Mouse (Mus musculus) embryonic facial prominence, embryonic 13.5 days (tissue): ENCODE measurements around the gene Tnnt1. TPM values are rescaled to one million over a fixed set of nuclear protein-coding genes. Genes with fewer than 3 reads are reported as not detected.
A peak's percentile ranks its signal among the peaks of the same experiment; 100 is the strongest.

Source experiments
- ATAC-seq: fragments of 200-750 bp; cut with Nextera tagmentation; 2 replicates; pipeline ENCODE4 v1.8.0; 2017; ENCODE audit warnings: low read depth; ENCODE audit not compliant: insufficient number of reproducible peaks, insufficient read depth, low FRiP score, low TSS enrichment
- H3K27ac ChIP-seq: fragments of 300-500 bp; sonication (generic); 2 replicates; pipeline ENCODE4 v1.5.1; 2015; ENCODE audit warnings: moderate library complexity, mild to moderate bottlenecking, inconsistent platforms
- H3K27me3 ChIP-seq: fragments of 300-500 bp; sonication (generic); 2 replicates; pipeline ENCODE4 v1.6.1; 2015; ENCODE audit warnings: mild to moderate bottlenecking, inconsistent platforms
- H3K36me3 ChIP-seq: fragments of 300-500 bp; sonication (generic); 2 replicates; pipeline ENCODE4 v1.6.1; 2015; ENCODE audit warnings: mild to moderate bottlenecking, inconsistent platforms
- H3K4me1 ChIP-seq: fragments of 300-500 bp; sonication (generic); 2 replicates; pipeline ENCODE4 v1.6.1; 2015; ENCODE audit warnings: inconsistent platforms
- H3K4me2 ChIP-seq: fragments of 300-500 bp; sonication (generic); 2 replicates; pipeline ENCODE4 v1.6.1; 2015; ENCODE audit warnings: moderate library complexity, mild to moderate bottlenecking, inconsistent platforms
- H3K4me3 ChIP-seq: fragments of 300-500 bp; sonication (generic); 2 replicates; pipeline ENCODE4 v1.5.1; 2015; ENCODE audit warnings: mild to moderate bottlenecking, inconsistent platforms
- H3K9ac ChIP-seq: fragments of 300-500 bp; sonication (generic); 2 replicates; pipeline ENCODE4 v1.6.1; 2015; ENCODE audit warnings: mild to moderate bottlenecking, inconsistent platforms
- H3K9me3 ChIP-seq: fragments of 300-500 bp; sonication (generic); 2 replicates; pipeline ENCODE4 v1.6.1; 2016; ENCODE audit warnings: inconsistent platforms
- WGBS: fragments of 180-500 bp; shearing (Covaris S2); methylation state at CpG from one replicate; pipeline ENCODE4 v1.1.7; 2015; ENCODE audit warnings: mixed read lengths; 5-methylcytosine and 5-hydroxymethylcytosine counted together
- polyA plus RNA-seq: library from polyadenylated mRNA; unstranded; fragments of >200 nt; fragmentation: Nextera tagmentation; extraction: Ambion mirVana; gene quantifications from 2 replicates; pipeline ENCODE4 v1.2.1, GENCODE M21; 2015

Gene Tnnt1
- polyA plus RNA-seq, 1 experiment from 2014 or later: 63.3 TPM

DNA sequence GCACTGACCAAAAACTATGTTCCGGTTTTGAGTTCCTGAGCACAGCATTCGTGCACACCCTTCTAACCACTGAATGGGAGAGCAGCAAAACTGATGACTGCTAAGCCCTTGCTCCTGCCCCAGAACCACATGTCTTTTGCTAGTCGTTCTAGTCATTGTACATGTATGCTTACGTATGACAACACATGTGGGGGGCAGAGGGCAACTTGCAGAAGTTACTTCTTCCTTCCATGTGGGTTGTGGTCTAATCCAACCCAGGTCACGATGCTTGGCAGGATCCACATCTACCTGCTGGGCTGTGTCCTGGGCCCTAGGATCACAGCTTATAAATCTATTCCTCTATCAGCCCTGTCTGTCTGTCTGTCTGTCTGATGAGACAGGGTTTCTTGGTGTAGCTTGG lies 12.3 kb downstream of the Tnnt1 start:
- Histone ChIP-seq H3K4me3 (no peak overlapping the region), H3K4me2 (no peak overlapping the region), H3K36me3 (no peaks in the 10 kb centered on the region; the same call in 1 of the 2 replicates), H3K27me3 (no peaks in the 10 kb centered on the region), H3K4me1 (peaks cover 24% of the 10 kb centered on the region), H3K9me3 (no peaks in the 10 kb centered on the region), H3K27ac (no peak overlapping the region), H3K9ac (no peak overlapping the region)
- WGBS: 82% methylated on average over 5 of the region's 5 CpGs
- no peak for ATAC-seq

DNA sequence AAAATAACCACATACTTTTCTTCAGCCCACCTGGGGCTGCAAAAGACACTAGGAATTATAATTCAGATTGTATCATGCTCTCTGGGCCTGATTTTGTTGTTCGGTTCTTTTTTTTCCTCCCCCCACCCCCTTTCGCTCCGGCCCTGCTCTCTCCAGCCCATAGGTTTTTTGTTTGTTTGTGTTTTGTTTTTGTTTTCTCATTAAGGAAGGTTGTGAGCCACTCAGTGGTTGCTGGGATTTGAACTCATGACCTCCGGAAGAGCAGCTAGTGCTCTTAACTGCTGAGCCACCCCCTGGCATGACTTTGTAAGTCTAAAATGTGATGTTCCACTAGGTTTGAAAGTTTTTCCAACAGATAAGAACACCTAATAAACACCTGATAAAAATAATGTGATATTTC lies 13.1 kb downstream of the Tnnt1 start:
- ATAC-seq: no peak
- Histone ChIP-seq H3K9ac (no peak overlapping the region), H3K9me3 (no peaks in the 10 kb centered on the region), H3K27me3 (no peaks in the 10 kb centered on the region), H3K27ac (no peak overlapping the region), H3K4me3 (no peak overlapping the region), H3K4me1 (peaks cover 31% of the 10 kb centered on the region), H3K4me2 (no peak overlapping the region), H3K36me3 (no peaks in the 10 kb centered on the region; the same call in 1 of the 2 replicates)
- 81% methylated on average over 4 of the region's 4 CpGs for WGBS

DNA sequence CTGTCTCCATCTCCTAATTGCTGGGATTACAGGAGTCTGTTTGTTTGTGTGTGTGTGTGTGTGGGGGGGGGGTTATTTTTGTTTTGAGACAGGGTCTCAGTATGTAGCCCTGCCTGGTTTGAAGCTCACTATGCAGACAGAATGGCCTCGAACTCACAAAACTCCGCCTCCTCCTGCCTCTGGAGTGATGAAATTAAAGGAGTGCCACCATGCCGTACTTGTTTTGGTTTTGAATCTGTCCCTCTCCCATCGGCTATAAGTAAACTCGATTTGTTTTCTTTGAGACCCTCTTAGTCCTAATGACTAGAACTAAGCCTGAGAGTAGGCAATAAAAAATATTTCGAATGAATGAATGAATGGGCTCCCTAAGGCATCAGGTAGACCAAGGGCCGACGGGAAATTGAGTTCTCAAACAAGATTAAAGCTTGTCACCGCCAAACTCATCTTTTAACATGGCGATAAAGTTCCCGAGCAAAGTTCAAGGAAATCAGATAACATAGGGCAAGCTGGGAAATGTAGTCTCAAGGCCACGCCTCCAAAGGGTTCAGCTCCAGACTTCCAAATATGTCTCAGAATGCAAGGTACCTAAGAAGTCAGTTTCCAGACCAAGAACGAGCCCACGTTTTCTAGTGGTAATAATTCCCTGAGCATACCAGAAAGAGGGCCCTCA lies 13.6 kb downstream of the Tnnt1 start:
- Histone ChIP-seq H3K9me3 (no peaks in the 10 kb centered on the region), H3K4me1 (peaks cover 35% of the 10 kb centered on the region), H3K27me3 (no peaks in the 10 kb centered on the region), H3K27ac (peak overlapping the region; percentile 91), H3K4me3 (peak overlapping the region; percentile 88), H3K36me3 (peaks cover under 1% of the 10 kb centered on the region; the same call in 1 of the 2 replicates), H3K9ac (peak overlapping the region; percentile 95; the same call in 1 of the 2 replicates), H3K4me2 (peak overlapping the region; percentile 86)
- ATAC-seq: no peak
- WGBS: 9% methylated on average over 14 of the region's 14 CpGs

DNA sequence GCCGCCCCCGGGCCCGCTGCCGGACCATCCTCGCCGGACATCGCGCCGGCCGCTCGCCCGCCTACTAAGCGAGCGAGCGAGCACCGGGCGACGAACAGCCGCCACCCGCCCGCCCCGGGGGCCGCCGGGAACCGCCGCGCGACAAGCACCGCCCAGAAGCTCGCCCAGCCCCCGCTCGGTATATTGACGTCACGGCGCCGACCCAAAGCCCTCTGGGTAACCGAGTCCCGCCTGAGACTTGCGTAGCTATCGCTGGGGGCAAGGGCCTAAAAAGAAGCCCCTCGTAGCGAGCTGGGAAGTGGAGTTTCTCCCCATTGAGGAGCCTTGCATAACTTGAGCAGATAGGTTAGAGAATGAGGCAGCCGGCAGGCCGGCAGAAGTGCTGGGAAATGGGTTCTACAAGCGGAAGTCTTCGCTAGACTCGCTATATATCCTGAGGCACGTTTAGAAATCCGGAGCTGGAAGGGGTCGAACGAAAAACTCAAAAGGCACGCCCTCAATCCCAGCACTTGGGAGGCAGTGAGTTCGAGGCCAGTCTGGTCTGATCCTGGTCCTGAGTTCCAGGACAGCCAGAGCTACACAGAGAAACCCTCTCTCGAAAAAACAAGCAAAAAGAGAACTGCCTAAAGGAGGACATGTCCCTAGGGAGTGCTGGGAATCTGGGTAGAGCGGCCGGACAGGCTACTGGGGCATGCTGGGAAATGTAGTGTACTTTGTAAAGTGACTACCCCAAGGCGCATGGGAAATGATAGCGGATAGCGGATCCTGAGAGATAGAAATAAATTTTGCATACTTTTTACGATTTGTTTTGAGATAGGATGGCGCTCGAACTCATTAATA lies 14.4 kb downstream of the Tnnt1 start, which contains the start of gene Ppp1r12c:
Ppp1r12c (minus strand) TSS at position 123 of the 840 bp plus-strand sequence.
- H3K4me2 ChIP-seq: peak within 1 kb of the TSS; percentile 86
- H3K27me3 ChIP-seq: no peaks in the 10 kb centered on the region
- peak within 1 kb of the TSS; percentile 95 for H3K9ac ChIP-seq
- ATAC-seq: peak; percentile 88
- no peaks in the 10 kb centered on the region for H3K9me3 ChIP-seq
- H3K27ac ChIP-seq: peak within 1 kb of the TSS; percentile 91
- H3K4me1 ChIP-seq: peaks cover 35% of the 10 kb centered on the region
- peaks cover 8% of the 10 kb centered on the region for H3K36me3 ChIP-seq
- under 1% methylated on average over 62 of the region's 62 CpGs for WGBS
- H3K4me3 ChIP-seq: peak within 1 kb of the TSS; percentile 88

DNA sequence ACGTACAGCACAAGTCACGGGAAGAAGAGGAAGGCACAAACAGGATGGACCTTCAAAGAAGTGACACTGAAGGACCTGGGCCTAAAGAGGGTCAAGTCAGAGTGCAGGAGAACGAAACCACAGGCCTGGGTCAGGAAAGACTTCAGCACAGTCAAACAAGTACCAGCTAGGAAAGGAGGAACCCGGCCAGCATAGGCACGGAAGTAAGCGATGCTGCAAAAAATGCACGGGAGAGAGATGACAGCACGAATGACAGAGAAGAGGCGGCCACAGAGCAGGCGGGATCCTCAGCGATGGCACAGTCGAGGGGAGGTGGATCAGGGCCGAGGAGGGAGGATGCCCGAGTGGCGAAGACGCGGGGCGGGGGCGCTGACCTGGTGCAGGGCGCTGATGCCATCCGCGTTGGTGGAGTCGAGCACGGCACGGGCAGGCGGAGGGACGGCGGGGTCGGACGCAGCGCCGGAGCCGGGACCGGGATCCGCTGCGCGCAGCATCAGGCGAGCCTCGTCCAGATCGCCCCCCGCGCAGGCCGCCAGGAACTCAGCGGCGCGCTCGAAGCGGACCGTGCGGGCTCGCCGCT lies 15.2 kb downstream of the Tnnt1 start:
- H3K4me3 ChIP-seq: peak overlapping the region; percentile 88
- H3K4me2 ChIP-seq: peak overlapping the region; percentile 86
- peaks cover 35% of the 10 kb centered on the region for H3K4me1 ChIP-seq
- H3K9ac ChIP-seq: peak overlapping the region; percentile 95
- peak; percentile 56 for ATAC-seq
- WGBS: under 1% methylated on average over 47 of the region's 52 CpGs
- H3K36me3 ChIP-seq: peaks cover 16% of the 10 kb centered on the region
- peak overlapping the region; percentile 91 for H3K27ac ChIP-seq
- H3K9me3 ChIP-seq: no peaks in the 10 kb centered on the region
- no peaks in the 10 kb centered on the region for H3K27me3 ChIP-seq

DNA sequence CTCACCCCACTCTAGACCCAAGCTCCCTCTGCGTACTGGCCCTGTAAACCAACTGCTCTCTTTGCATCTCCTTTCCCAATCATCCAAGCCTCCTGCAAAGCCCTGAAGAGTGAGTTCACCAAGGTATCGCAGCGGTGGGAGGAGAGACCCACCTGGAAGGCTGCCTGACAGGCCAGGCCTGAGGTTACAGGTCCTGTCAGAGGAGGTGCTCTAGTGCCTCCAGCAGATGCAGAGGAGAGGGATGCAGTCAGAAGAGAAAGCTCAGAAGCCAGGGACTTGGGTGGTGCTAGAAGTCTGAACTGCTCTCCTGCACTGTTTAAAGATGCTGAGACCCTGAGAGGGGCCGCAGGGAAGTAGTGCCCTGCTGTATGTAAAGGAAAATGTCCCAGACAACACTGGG lies 17.1 kb downstream of the Tnnt1 start:
- WGBS: 86% methylated on average over 4 of the region's 4 CpGs
- no peak for ATAC-seq
- H3K36me3 ChIP-seq: peaks cover 31% of the 10 kb centered on the region
- no peaks in the 10 kb centered on the region for H3K27me3 ChIP-seq
- no peaks in the 10 kb centered on the region for H3K9me3 ChIP-seq
- H3K4me3 ChIP-seq: no peak overlapping the region
- H3K4me1 ChIP-seq: peaks cover 35% of the 10 kb centered on the region
- H3K27ac ChIP-seq: no peak overlapping the region
- H3K9ac ChIP-seq: peak overlapping the region; percentile 95
- peak overlapping the region; percentile 86; the same call in 1 of the 2 replicates for H3K4me2 ChIP-seq

DNA sequence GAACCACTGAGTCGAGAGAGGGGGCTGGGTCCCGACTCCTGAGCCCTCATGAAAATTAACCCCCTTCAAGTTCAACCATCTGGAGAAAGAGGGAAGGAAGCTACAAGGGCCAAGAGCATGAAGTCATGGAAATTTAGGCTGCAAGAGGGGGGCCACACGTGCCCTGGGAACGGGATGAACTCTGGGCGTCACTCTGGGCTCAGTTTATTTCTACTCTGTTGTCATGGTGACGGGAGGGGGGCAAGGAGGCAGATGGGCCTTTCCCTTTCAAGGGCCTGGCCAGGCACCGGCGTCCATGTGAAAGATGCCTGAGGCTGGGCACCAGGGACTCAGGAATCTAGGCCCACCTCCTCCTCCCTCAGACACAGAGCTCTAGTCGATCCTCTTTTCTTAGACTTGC lies 17.9 kb downstream of the Tnnt1 start:
- no peaks in the 10 kb centered on the region for H3K9me3 ChIP-seq
- no peak overlapping the region for H3K4me3 ChIP-seq
- peak overlapping the region; percentile 95; the same call in 1 of the 2 replicates for H3K9ac ChIP-seq
- no peak overlapping the region for H3K27ac ChIP-seq
- H3K4me1 ChIP-seq: peaks cover 35% of the 10 kb centered on the region
- ATAC-seq: no peak
- no peaks in the 10 kb centered on the region for H3K27me3 ChIP-seq
- peaks cover 39% of the 10 kb centered on the region for H3K36me3 ChIP-seq
- 24% methylated on average over 9 of the region's 9 CpGs for WGBS
- peak overlapping the region; percentile 86 for H3K4me2 ChIP-seq

DNA sequence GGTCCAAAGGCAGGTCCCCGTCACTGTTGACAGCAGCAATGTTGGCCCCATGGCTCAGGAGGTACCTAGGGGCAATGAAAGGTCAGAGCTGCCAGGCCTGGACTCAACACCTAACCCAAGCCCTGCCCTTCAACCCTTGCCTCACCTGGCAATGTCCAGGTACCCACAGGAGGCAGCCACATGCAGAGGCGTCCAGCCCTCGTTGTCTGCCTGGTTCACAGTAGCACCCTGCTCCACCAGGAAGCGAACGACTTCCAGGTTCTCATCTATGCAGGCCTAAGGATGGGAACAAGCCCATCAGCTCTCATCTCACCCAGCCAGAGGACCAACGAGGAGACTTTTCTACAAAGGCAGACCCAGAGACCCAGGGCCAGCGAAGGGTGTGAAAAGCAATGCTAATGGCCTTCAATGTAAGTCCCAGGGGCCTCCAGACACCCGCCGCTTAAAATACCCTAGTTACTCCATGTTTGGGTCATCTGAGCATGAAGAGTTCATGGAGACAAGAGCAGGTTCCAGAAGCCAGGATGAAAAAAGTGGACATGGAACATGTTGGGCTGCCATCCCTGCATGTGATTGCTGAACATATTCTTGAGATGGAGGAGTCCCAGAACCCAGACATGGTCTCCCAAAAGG lies 18.8 kb downstream of the Tnnt1 start:
- ATAC-seq: no peak
- Histone ChIP-seq H3K4me2 (no peak overlapping the region), H3K9ac (no peak overlapping the region), H3K9me3 (no peaks in the 10 kb centered on the region), H3K27me3 (no peaks in the 10 kb centered on the region), H3K4me3 (no peak overlapping the region), H3K36me3 (peaks cover 46% of the 10 kb centered on the region), H3K27ac (no peak overlapping the region), H3K4me1 (peaks cover 33% of the 10 kb centered on the region)
- 91% methylated on average over 9 of the region's 9 CpGs for WGBS

DNA sequence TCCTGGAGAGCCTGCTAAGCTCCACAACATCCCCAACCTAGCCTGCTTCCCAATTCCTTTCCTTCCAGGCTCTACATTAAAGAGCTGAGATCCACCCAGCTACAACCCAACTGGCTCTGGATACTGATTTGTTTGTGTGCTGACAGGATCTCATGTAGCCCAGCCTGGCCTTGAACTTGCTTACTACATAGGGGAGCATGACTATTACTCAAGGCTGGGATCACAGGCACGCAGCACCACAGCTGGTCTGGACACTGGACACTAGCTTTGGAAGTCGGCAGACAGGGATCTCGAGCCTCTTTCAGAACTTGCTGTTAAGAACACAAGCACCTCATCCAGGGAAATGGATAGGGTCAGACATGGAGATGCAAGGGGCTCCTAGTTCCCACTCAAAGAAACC lies 19.7 kb downstream of the Tnnt1 start:
- H3K27ac ChIP-seq: no peak overlapping the region
- H3K4me1 ChIP-seq: peaks cover 31% of the 10 kb centered on the region
- no peak overlapping the region for H3K4me2 ChIP-seq
- H3K9ac ChIP-seq: no peak overlapping the region
- H3K36me3 ChIP-seq: peaks cover 54% of the 10 kb centered on the region
- no peaks in the 10 kb centered on the region for H3K9me3 ChIP-seq
- no peak for ATAC-seq
- 89% methylated on average over 3 of the region's 3 CpGs for WGBS
- no peak overlapping the region for H3K4me3 ChIP-seq
- no peaks in the 10 kb centered on the region for H3K27me3 ChIP-seq

DNA sequence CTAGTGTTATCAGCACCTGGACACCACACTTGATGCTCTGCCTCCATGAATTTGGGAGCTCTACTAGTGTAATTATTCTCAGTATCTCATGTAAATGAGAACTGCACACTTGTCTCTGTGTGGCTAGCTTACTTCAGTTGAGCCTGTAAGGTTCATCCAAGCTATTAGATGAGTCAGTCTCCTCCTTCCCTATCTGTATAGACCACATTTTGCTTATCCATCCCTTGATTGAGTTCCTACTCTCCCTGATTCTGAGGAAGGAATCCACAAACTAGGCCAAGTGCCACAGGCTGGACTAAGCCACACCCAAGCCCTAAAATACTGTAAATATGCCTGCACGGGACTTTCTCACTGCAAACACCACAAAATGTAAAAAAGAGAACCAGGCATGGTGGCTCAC lies 22.2 kb downstream of the Tnnt1 start:
- 74% methylated on average over 1 of the region's 1 CpGs for WGBS
- no peak for ATAC-seq

More for the DNA sequence above, 22.2 kb downstream of the Tnnt1 start:
- H3K4me3 ChIP-seq: no peak overlapping the region
- H3K9ac ChIP-seq: no peak overlapping the region
- peaks cover 13% of the 10 kb centered on the region for H3K4me1 ChIP-seq
- no peaks in the 10 kb centered on the region for H3K27me3 ChIP-seq
- H3K4me2 ChIP-seq: no peak overlapping the region
- peaks cover 71% of the 10 kb centered on the region for H3K36me3 ChIP-seq
- H3K9me3 ChIP-seq: no peaks in the 10 kb centered on the region
- H3K27ac ChIP-seq: no peak overlapping the region
